Mouse (Mus musculus) hindbrain, embryonic 16.5 days (tissue): Measurements from ENCODE around the gene Cuta. TPM values are rescaled to one million over a fixed set of nuclear protein-coding genes. Genes with fewer than 3 reads are reported as not detected.
A peak's percentile ranks its signal among the peaks of the same experiment; 100 is the strongest.

ENCODE experiments used
- ATAC-seq: fragments of 200-750 bp; cut with Nextera tagmentation; 2 replicates; pipeline ENCODE4 v1.8.0; 2017; ENCODE audit warnings: moderate TSS enrichment, moderate library complexity
- H3K27ac ChIP-seq: fragments of 300-500 bp; sonication (generic); 2 replicates; pipeline ENCODE4 v1.5.1; 2014; ENCODE audit warnings: low read depth, mild to moderate bottlenecking, control low read depth, low read length, moderate library complexity
- H3K27me3 ChIP-seq: fragments of 300-500 bp; sonication (generic); replicated peaks from 2 replicates; pipeline ENCODE4 v1.6.1; 2014; ENCODE audit warnings: low read length; ENCODE audit not compliant: control insufficient read depth, insufficient read depth
- H3K36me3 ChIP-seq: fragments of 300-500 bp; sonication (generic); 2 replicates; pipeline ENCODE4 v1.6.1; 2014; ENCODE audit warnings: mild to moderate bottlenecking, low read length, moderate library complexity, mixed read lengths; ENCODE audit not compliant: control insufficient read depth, insufficient read depth
- H3K4me1 ChIP-seq: fragments of 300-500 bp; sonication (generic); 2 replicates; pipeline ENCODE4 v1.6.1; 2014; ENCODE audit warnings: low read depth, low read length; ENCODE audit not compliant: control insufficient read depth, insufficient read depth
- H3K4me2 ChIP-seq: fragments of 300-500 bp; sonication (generic); 2 replicates; pipeline ENCODE4 v1.6.1; 2014; ENCODE audit warnings: mild to moderate bottlenecking, low read length, control low read depth, moderate library complexity
- H3K4me3 ChIP-seq: fragments of 300-500 bp; sonication (generic); 2 replicates; pipeline ENCODE4 v1.5.1; 2014; ENCODE audit warnings: mild to moderate bottlenecking, low read length, control low read depth, moderate library complexity
- H3K9ac ChIP-seq: fragments of 300-500 bp; sonication (generic); 2 replicates; pipeline ENCODE4 v1.6.1; 2014; ENCODE audit warnings: low read depth, mild to moderate bottlenecking, control low read depth, low read length, moderate library complexity
- H3K9me3 ChIP-seq: fragments of 300-500 bp; sonication (generic); 2 replicates; pipeline ENCODE4 v1.6.1; 2014; ENCODE audit warnings: mild to moderate bottlenecking, low read length, moderate library complexity; ENCODE audit not compliant: control insufficient read depth
- WGBS: fragments of 180-500 bp; shearing (Covaris S2); extraction: QIAGEN DNeasy Blood & Tissue Kit; methylation state at CpG from one replicate; pipeline ENCODE4 v1.1.7; 2014; 5-methylcytosine and 5-hydroxymethylcytosine counted together
- polyA plus RNA-seq: library from polyadenylated mRNA; unstranded; fragments of >200 nt; fragmentation: Nextera tagmentation; extraction: Ambion mirVana; gene quantifications from 2 replicates; pipeline ENCODE4 v1.2.1, GENCODE M21; 2015

The Cuta gene
- polyA plus RNA-seq, 1 experiment from 2014 or later = 140 TPM

GRCm38 (mm10) chr17:26950560-26951288 lies 11.4 kb upstream of the Cuta start:
- ATAC-seq = no peak
- Histone ChIP-seq H3K9me3 (no peaks in the 10 kb centered on the region), H3K27me3 (no peaks in the 10 kb centered on the region), H3K27ac (peak overlapping the region; percentile 64), H3K36me3 (peaks cover 9% of the 10 kb centered on the region), H3K4me3 (peak overlapping the region; percentile 30), H3K9ac (peak overlapping the region; percentile 64), H3K4me2 (peak overlapping the region; percentile 85), H3K4me1 (peaks cover 67% of the 10 kb centered on the region)
- 19% methylated on average over 7 of the region's 7 CpGs for WGBS

- ATAC-seq = no peak
- Histone ChIP-seq H3K27me3 (no peaks in the 10 kb centered on the region), H3K4me3 (peak overlapping the region; percentile 71), H3K36me3 (peaks cover 2% of the 10 kb centered on the region), H3K9me3 (no peaks in the 10 kb centered on the region), H3K9ac (peak overlapping the region; percentile 92), H3K4me1 (peaks cover 72% of the 10 kb centered on the region), H3K27ac (peak overlapping the region; percentile 91; the same call in 1 of the 2 replicates), H3K4me2 (peak overlapping the region; percentile 85)
- 28% methylated on average over 5 of the region's 5 CpGs for WGBS
Measured at GRCm38 (mm10) chr17:26949866-26950265, 10.5 kb upstream of the Cuta start.

GRCm38 (mm10) chr17:26949051-26949577 lies 9.7 kb upstream of the Cuta start:
- peak; percentile 21; the same call in 1 of the 2 replicates for ATAC-seq
- 3% methylated on average over 13 of the region's 14 CpGs for WGBS
- Histone ChIP-seq H3K9ac (peak overlapping the region; percentile 92), H3K9me3 (no peaks in the 10 kb centered on the region), H3K4me1 (peaks cover 72% of the 10 kb centered on the region), H3K4me2 (peak overlapping the region; percentile 85), H3K4me3 (peak overlapping the region; percentile 71), H3K27ac (peak overlapping the region; percentile 91), H3K36me3 (no peaks in the 10 kb centered on the region), H3K27me3 (no peaks in the 10 kb centered on the region)

- WGBS = 0% methylated on average over 56 of the region's 87 CpGs
- Histone ChIP-seq H3K4me3 (peak overlapping the region; percentile 71), H3K27ac (peak overlapping the region; percentile 91), H3K4me1 (peaks cover 67% of the 10 kb centered on the region), H3K27me3 (no peaks in the 10 kb centered on the region), H3K9ac (peak overlapping the region; percentile 92), H3K36me3 (no peaks in the 10 kb centered on the region), H3K4me2 (peak overlapping the region; percentile 85), H3K9me3 (no peaks in the 10 kb centered on the region)
- ATAC-seq = no peak
Measured at GRCm38 (mm10) chr17:26948316-26949050, 9.1 kb upstream of the Cuta start.

- H3K4me3 ChIP-seq = peak overlapping the region; percentile 10
- no peaks in the 10 kb centered on the region for H3K27me3 ChIP-seq
- H3K9me3 ChIP-seq = no peaks in the 10 kb centered on the region
- peak overlapping the region; percentile 59 for H3K9ac ChIP-seq
- peaks cover 60% of the 10 kb centered on the region for H3K4me1 ChIP-seq
- peak overlapping the region; percentile 70 for H3K4me2 ChIP-seq
- no peaks in the 10 kb centered on the region for H3K36me3 ChIP-seq
- peak overlapping the region; percentile 78 for H3K27ac ChIP-seq
- WGBS = 19% methylated on average over 12 of the region's 12 CpGs
- no peak for ATAC-seq
Measured at GRCm38 (mm10) chr17:26947231-26948100, 8.1 kb upstream of the Cuta start.

- H3K4me3 ChIP-seq = peak overlapping the region; percentile 40
- peaks cover 56% of the 10 kb centered on the region for H3K4me1 ChIP-seq
- peak overlapping the region; percentile 78 for H3K27ac ChIP-seq
- no peaks in the 10 kb centered on the region for H3K36me3 ChIP-seq
- H3K9me3 ChIP-seq = no peaks in the 10 kb centered on the region
- H3K4me2 ChIP-seq = peak overlapping the region; percentile 70
- H3K27me3 ChIP-seq = no peaks in the 10 kb centered on the region
- ATAC-seq = peak; percentile 25; the same call in 1 of the 2 replicates
- H3K9ac ChIP-seq = peak overlapping the region; percentile 59
- under 1% methylated on average over 36 of the region's 37 CpGs for WGBS
Measured at GRCm38 (mm10) chr17:26946567-26946966, 7.2 kb upstream of the Cuta start.

GRCm38 (mm10) chr17:26945824-26946495 lies 6.6 kb upstream of the Cuta start:
- no peaks in the 10 kb centered on the region for H3K9me3 ChIP-seq
- peak overlapping the region; percentile 40 for H3K4me3 ChIP-seq
- no peak for ATAC-seq
- peak overlapping the region; percentile 78 for H3K27ac ChIP-seq
- H3K4me1 ChIP-seq = peaks cover 52% of the 10 kb centered on the region
- H3K9ac ChIP-seq = peak overlapping the region; percentile 59
- H3K36me3 ChIP-seq = no peaks in the 10 kb centered on the region
- WGBS = 20% methylated on average over 13 of the region's 13 CpGs
- peak overlapping the region; percentile 70 for H3K4me2 ChIP-seq
- no peaks in the 10 kb centered on the region for H3K27me3 ChIP-seq

GRCm38 (mm10) chr17:26941841-26942570 lies 2.6 kb upstream of the Cuta start:
- H3K9ac ChIP-seq = peak overlapping the region; percentile 80
- H3K4me1 ChIP-seq = peaks cover 49% of the 10 kb centered on the region
- WGBS = 14% methylated on average over 4 of the region's 4 CpGs
- H3K4me3 ChIP-seq = peak overlapping the region; percentile 55
- no peaks in the 10 kb centered on the region for H3K27me3 ChIP-seq
- H3K4me2 ChIP-seq = peak overlapping the region; percentile 77
- ATAC-seq = no peak
- peak overlapping the region; percentile 97 for H3K27ac ChIP-seq
- no peaks in the 10 kb centered on the region for H3K9me3 ChIP-seq
- no peaks in the 10 kb centered on the region for H3K36me3 ChIP-seq
